Mouse (Mus musculus): ENCODE measurements around the gene Klf13. TPM values are rescaled to one million over a fixed set of nuclear protein-coding genes. Genes with fewer than 3 reads are reported as not detected.

Gene Klf13
- polyA plus RNA-seq, 1 experiment: 30.4 TPM

DNA sequence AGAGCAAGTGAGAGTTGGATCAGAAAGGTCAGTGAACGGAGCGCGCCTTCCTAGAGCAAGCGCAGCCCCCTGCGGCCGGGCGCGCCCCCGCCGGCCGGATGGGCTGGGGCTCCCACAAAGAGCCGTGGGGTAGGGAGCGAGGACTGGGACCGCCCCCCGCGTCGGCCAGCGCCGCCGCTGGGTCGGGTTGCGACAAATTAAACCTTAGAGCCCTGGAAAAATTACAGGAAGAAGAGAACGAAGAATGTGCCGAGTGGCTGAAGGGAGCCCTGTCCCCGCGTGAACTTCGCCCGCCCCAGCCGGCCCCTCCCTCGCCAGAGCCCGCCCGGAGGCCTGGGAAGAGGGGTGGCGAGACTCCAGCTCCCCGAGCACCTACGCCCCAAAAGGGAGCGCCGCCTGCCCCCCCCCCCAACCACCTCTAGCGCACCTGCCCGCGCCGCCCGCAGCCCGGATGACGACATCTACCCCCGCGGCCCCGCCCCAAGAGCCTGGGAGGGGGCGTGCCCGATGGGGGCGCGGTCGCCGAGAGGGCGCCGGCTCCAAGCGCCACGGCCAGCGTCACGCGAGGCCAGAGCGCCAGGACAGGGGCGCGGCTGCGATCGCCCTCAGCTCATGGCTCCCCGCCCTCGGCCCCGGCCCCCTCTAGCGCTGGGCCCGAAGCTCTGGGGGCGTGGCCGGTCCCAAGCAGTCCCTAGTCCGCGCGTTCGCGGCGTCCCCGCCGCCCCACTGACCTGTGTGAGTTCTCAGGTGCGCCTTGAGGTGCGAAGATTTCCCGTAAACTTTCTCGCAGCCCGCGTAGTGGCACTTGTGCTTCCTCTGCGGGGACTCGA lies 1.3 kb downstream of the Klf13 start:
- TF ChIP-seq MYOG (IDR thresholded peaks at IDR 0.05; ENCODE audit: control insufficient read depth in 1 of 3, insufficient read depth in 1 of 3, insufficient read length in 2 of 3, low read depth in 2 of 3) (peak in 1 of 3 experiments; percentile 70), E2F4 (IDR thresholded peaks at IDR 0.05; ENCODE audit: insufficient read depth) (no peak), CEBPB (IDR thresholded peaks at IDR 0.05; ENCODE audit: insufficient read depth, poor library complexity, severe bottlenecking) (no peak), POLR2AphosphoS2 (IDR thresholded peaks at IDR 0.05; ENCODE audit: insufficient read length, low read depth) (peak; percentile 88), MYOD1 (IDR thresholded peaks at IDR 0.05; ENCODE audit: control insufficient read depth in 1 of 3, insufficient read length in 2 of 3, low read depth in 2 of 3) (peak in 2 of 3 experiments; percentile 43 to 46), POLR2A (IDR thresholded peaks at IDR 0.05; ENCODE audit: insufficient read length, low read depth) (peak; percentile 88), REST (IDR thresholded peaks at IDR 0.05; ENCODE audit: insufficient read depth, insufficient read length) (no peak)
- Histone ChIP-seq H3K36me3 (ENCODE audit: control insufficient read depth, insufficient read depth) (no peaks in the 10 kb centered on the region), H3K79me2 (ENCODE audit: control insufficient read depth, insufficient read depth) (peaks cover 45% of the 10 kb centered on the region), H3K27me3 (ENCODE audit: control insufficient read depth, insufficient read depth, insufficient read length) (no peaks in the 10 kb centered on the region), H3K4me2 (ENCODE audit: low read depth) (peak overlapping the region; percentile 74), H3K4me3 (peak overlapping the region; percentile 88), H3ac (ENCODE audit: control insufficient read depth, insufficient read length) (peak overlapping the region; percentile 99)

DNA sequence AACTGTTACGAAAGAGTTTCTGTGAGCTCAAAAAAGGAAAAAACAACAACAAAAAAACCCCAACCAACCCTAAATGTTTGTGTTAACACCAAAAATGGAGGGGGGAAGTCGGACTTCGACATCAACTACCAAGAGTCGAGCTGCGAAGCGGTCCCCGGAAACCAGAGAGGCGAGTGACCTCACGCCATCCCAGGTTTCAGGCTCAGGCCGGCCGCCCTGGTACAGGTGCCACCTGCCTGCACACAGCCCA lies 1.8 kb downstream of the Klf13 start:
- H3K27me3 ChIP-seq (ENCODE audit: control insufficient read depth, insufficient read depth, insufficient read length): no peaks in the 10 kb centered on the region
- peak overlapping the region; percentile 88 for H3K4me3 ChIP-seq
- H3ac ChIP-seq (ENCODE audit: control insufficient read depth, insufficient read length): peak overlapping the region; percentile 99
- TF ChIP-seq MYOG (IDR thresholded peaks at IDR 0.05; ENCODE audit: control insufficient read depth in 1 of 3, insufficient read depth in 1 of 3, insufficient read length in 2 of 3, low read depth in 2 of 3) (no peak), USF1 (IDR thresholded peaks at IDR 0.05; ENCODE audit: low read depth) (no peak), POLR2AphosphoS2 (IDR thresholded peaks at IDR 0.05; ENCODE audit: insufficient read length, low read depth) (no peak), MYOD1 (IDR thresholded peaks at IDR 0.05; ENCODE audit: control insufficient read depth in 1 of 3, insufficient read length in 2 of 3, low read depth in 2 of 3) (no peak), MAX (IDR thresholded peaks at IDR 0.05; ENCODE audit: low read depth) (no peak), REST (IDR thresholded peaks at IDR 0.05; ENCODE audit: insufficient read depth, insufficient read length) (no peak), TCF3 (IDR thresholded peaks at IDR 0.05; ENCODE audit: insufficient read length, low read depth) (no peak), TCF12 (IDR thresholded peaks at IDR 0.05; ENCODE audit: insufficient read depth, poor library complexity, severe bottlenecking) (no peak), CEBPB (IDR thresholded peaks at IDR 0.05; ENCODE audit: insufficient read depth, poor library complexity, severe bottlenecking) (no peak), E2F4 (IDR thresholded peaks at IDR 0.05; ENCODE audit: insufficient read depth) (no peak), POLR2A (IDR thresholded peaks at IDR 0.05; ENCODE audit: insufficient read length, low read depth) (no peak), SRF (IDR thresholded peaks at IDR 0.05; ENCODE audit: control insufficient read depth, insufficient read length, low read depth) (no peak)
- H3K36me3 ChIP-seq (ENCODE audit: control insufficient read depth, insufficient read depth): no peaks in the 10 kb centered on the region
- H3K4me2 ChIP-seq (ENCODE audit: low read depth): peak overlapping the region; percentile 74
- peaks cover 50% of the 10 kb centered on the region for H3K79me2 ChIP-seq (ENCODE audit: control insufficient read depth, insufficient read depth)

DNA sequence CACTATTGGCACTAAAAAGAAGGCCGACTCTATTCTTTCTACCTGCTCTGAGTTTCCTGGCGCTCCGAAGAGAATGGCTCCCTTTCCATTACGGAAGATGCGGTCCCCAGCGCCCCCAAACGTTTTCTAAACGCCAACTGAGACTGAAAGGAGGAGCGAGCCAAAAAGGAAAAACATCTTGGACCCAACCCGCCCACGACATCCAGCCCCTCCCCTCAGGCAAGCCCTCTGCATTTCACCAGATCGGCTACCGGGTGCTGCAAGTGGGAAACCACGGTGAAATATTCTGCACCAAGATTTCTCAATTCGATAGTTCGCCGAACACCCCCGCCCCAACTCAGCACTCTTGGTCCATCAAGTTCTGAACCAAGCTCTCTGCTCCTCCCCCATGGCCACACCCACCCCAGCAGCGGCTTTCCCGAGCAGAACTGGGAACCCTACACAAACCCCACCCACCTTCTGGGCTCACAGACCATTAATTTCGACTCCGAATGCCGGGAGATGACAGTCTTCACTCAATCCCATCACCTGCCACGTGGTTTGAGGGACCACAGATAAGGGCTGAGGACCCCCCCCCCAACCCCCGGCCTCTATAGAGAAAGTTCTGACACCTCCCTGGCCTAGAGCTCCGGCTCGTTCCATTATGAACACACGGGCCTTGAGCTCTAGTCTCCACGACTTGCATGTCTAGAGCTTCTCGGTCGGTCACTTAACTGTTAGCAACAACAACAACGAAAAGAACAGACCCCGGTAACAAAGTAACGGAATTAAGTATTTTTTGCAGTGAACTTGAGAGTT lies 2.3 kb downstream of the Klf13 start:
- Histone ChIP-seq H3K79me2 (ENCODE audit: control insufficient read depth, insufficient read depth) (peaks cover 55% of the 10 kb centered on the region), H3K36me3 (ENCODE audit: control insufficient read depth, insufficient read depth) (no peaks in the 10 kb centered on the region), H3K4me3 (peak overlapping the region; percentile 88), H3K4me2 (ENCODE audit: low read depth) (peak overlapping the region; percentile 74), H3ac (ENCODE audit: control insufficient read depth, insufficient read length) (peak overlapping the region; percentile 99), H3K27me3 (ENCODE audit: control insufficient read depth, insufficient read depth, insufficient read length) (no peaks in the 10 kb centered on the region)
- TF ChIP-seq POLR2A (IDR thresholded peaks at IDR 0.05; ENCODE audit: insufficient read length, low read depth) (peak; percentile 43), MAX (IDR thresholded peaks at IDR 0.05; ENCODE audit: low read depth) (no peak)

DNA sequence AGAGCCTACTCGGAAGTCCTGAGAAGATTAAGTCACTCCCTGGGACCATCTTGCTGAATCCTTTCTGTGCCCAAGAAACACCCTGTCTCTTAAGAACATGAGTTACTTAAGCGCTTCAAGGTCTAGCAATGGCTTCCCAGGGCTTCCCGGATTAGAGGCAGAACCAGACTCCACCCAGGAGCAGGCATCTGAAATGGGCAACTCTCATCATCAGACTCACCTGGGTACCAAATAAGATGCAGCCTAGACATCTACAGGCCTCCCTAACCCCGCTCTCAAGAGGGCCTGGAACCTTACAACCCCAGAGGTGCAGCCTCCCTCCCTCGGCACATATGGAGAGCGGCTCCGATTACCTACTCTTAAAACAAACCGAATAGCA lies 2.9 kb downstream of the Klf13 start:
- no peak overlapping the region for H3ac ChIP-seq (ENCODE audit: control insufficient read depth, insufficient read length)
- peak overlapping the region; percentile 88 for H3K4me3 ChIP-seq
- peak overlapping the region; percentile 71 for H3K4me2 ChIP-seq (ENCODE audit: low read depth)
- no peaks in the 10 kb centered on the region for H3K36me3 ChIP-seq (ENCODE audit: control insufficient read depth, insufficient read depth)
- TF ChIP-seq MAX (IDR thresholded peaks at IDR 0.05; ENCODE audit: low read depth) (no peak), CEBPB (IDR thresholded peaks at IDR 0.05; ENCODE audit: insufficient read depth, poor library complexity, severe bottlenecking) (no peak), MYOG (IDR thresholded peaks at IDR 0.05; ENCODE audit: control insufficient read depth in 1 of 3, insufficient read depth in 1 of 3, insufficient read length in 2 of 3, low read depth in 2 of 3) (no peak), TCF12 (IDR thresholded peaks at IDR 0.05; ENCODE audit: insufficient read depth, poor library complexity, severe bottlenecking) (no peak), TCF3 (IDR thresholded peaks at IDR 0.05; ENCODE audit: insufficient read length, low read depth) (no peak), SRF (IDR thresholded peaks at IDR 0.05; ENCODE audit: control insufficient read depth, insufficient read length, low read depth) (no peak), REST (IDR thresholded peaks at IDR 0.05; ENCODE audit: insufficient read depth, insufficient read length) (no peak), POLR2AphosphoS2 (IDR thresholded peaks at IDR 0.05; ENCODE audit: insufficient read length, low read depth) (no peak), E2F4 (IDR thresholded peaks at IDR 0.05; ENCODE audit: insufficient read depth) (no peak), POLR2A (IDR thresholded peaks at IDR 0.05; ENCODE audit: insufficient read length, low read depth) (no peak)
- peaks cover 61% of the 10 kb centered on the region for H3K79me2 ChIP-seq (ENCODE audit: control insufficient read depth, insufficient read depth)
- H3K27me3 ChIP-seq (ENCODE audit: control insufficient read depth, insufficient read depth, insufficient read length): no peaks in the 10 kb centered on the region

DNA sequence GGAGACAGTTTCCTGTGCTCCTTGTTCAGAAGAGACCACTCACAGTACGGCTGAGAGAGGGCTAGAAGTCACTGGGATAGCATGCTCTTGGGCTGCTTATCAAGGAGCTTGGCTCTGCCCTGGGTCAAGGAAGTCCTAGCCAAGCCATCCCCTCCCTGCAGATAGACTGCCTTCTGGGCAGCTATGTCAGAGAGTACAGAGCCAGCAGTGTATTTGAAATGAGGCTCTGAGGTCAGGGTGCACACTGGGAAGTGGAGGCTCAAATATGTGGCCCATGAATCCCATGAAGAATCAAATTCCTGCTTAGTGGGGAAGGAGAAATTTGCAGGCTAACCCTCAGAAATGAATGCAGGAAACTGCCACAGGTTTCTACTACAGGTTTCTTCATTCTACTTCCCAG lies 4.2 kb downstream of the Klf13 start:
- Histone ChIP-seq H3K27me3 (ENCODE audit: control insufficient read depth, insufficient read depth, insufficient read length) (no peaks in the 10 kb centered on the region), H3ac (ENCODE audit: control insufficient read depth, insufficient read length) (no peak overlapping the region), H3K4me3 (no peak overlapping the region), H3K79me2 (ENCODE audit: control insufficient read depth, insufficient read depth) (peaks cover 74% of the 10 kb centered on the region), H3K4me2 (ENCODE audit: low read depth) (peak overlapping the region; percentile 71), H3K36me3 (ENCODE audit: control insufficient read depth, insufficient read depth) (no peaks in the 10 kb centered on the region)
- TF ChIP-seq MYOD1 (IDR thresholded peaks at IDR 0.05; ENCODE audit: control insufficient read depth in 1 of 3, insufficient read length in 2 of 3, low read depth in 2 of 3) (no peak), MYOG (IDR thresholded peaks at IDR 0.05; ENCODE audit: control insufficient read depth in 1 of 3, insufficient read depth in 1 of 3, insufficient read length in 2 of 3, low read depth in 2 of 3) (no peak), TCF12 (IDR thresholded peaks at IDR 0.05; ENCODE audit: insufficient read depth, poor library complexity, severe bottlenecking) (no peak), USF1 (IDR thresholded peaks at IDR 0.05; ENCODE audit: low read depth) (no peak), SRF (IDR thresholded peaks at IDR 0.05; ENCODE audit: control insufficient read depth, insufficient read length, low read depth) (no peak), MAX (IDR thresholded peaks at IDR 0.05; ENCODE audit: low read depth) (no peak), TCF3 (IDR thresholded peaks at IDR 0.05; ENCODE audit: insufficient read length, low read depth) (no peak), POLR2A (IDR thresholded peaks at IDR 0.05; ENCODE audit: insufficient read length, low read depth) (no peak), POLR2AphosphoS2 (IDR thresholded peaks at IDR 0.05; ENCODE audit: insufficient read length, low read depth) (no peak), E2F4 (IDR thresholded peaks at IDR 0.05; ENCODE audit: insufficient read depth) (no peak), CEBPB (IDR thresholded peaks at IDR 0.05; ENCODE audit: insufficient read depth, poor library complexity, severe bottlenecking) (no peak), REST (IDR thresholded peaks at IDR 0.05; ENCODE audit: insufficient read depth, insufficient read length) (no peak)

Data from myocyte (in vitro differentiated cells).